Mouse (Mus musculus) thymus, adult 2 months (tissue): ENCODE measurements at regions not wholly inside any gene's neighbourhood (a gene's known extent, or its start where the extent isn't known, plus 50 kb on each side); places are given as distances from the start of the nearest gene placed in this dataset.

Experiments
- DNase-seq: peaks from one replicate; pipeline ENCODE4 v3.0.0; 2021
- H3K27ac ChIP-seq: fragments of 200-500 bp; 2 replicates; pipeline ENCODE4 v1.5.1; 2012; ENCODE audit warnings: low read length, control low read depth; ENCODE audit not compliant: control insufficient read depth, insufficient read depth
- H3K27me3 ChIP-seq: fragments of 200-500 bp; 2 replicates; pipeline ENCODE4 v1.6.1; 2012; ENCODE audit warnings: mild to moderate bottlenecking, low read length, moderate library complexity, mixed read lengths; ENCODE audit not compliant: control insufficient read depth, insufficient read depth
- H3K36me3 ChIP-seq: fragments of 200-500 bp; 2 replicates; pipeline ENCODE4 v1.6.1; 2012; ENCODE audit warnings: mild to moderate bottlenecking, low read length, moderate library complexity; ENCODE audit not compliant: control insufficient read depth, insufficient read depth
- H3K4me1 ChIP-seq: fragments of 200-500 bp; replicated peaks from 2 replicates; pipeline ENCODE4 v1.6.1; 2012; ENCODE audit warnings: low read length; ENCODE audit not compliant: control insufficient read depth, insufficient read depth
- H3K4me3 ChIP-seq: fragments of 200-500 bp; 2 replicates; pipeline ENCODE4 v1.5.1; 2012; ENCODE audit warnings: mild to moderate bottlenecking, low read length, control low read depth, moderate library complexity; ENCODE audit not compliant: control insufficient read depth, insufficient read depth
- CTCF ChIP-seq: fragments of 200-500 bp; IDR thresholded peaks from 2 replicates; pipeline ENCODE4 v1.5.1; 2012; ENCODE audit warnings: mild to moderate bottlenecking, control low read depth, low read length, moderate library complexity, borderline replicate concordance; ENCODE audit not compliant: control insufficient read depth, poor library complexity, insufficient read depth; ENCODE audit errors: extremely low read depth
- POLR2A ChIP-seq: fragments of 200-500 bp; IDR thresholded peaks from 2 replicates; pipeline ENCODE4 v1.6.1; 2012; ENCODE audit warnings: mild to moderate bottlenecking, low read length, control low read depth, moderate library complexity; ENCODE audit not compliant: control insufficient read depth, poor library complexity, insufficient read depth; ENCODE audit errors: extremely low read depth
- WGBS: fragments of 180-500 bp; shearing (Covaris S2); methylation state at CpG from one replicate; pipeline ENCODE4 v1.1.7; 2018; 5-methylcytosine and 5-hydroxymethylcytosine counted together

- Histone ChIP-seq H3K36me3 (no peaks in the 10 kb centered on the region), H3K27me3 (no peaks in the 10 kb centered on the region), H3K4me1 (no peaks in the 10 kb centered on the region), H3K4me3 (no peak overlapping the region), H3K27ac (no peak overlapping the region)
- WGBS = 51% methylated on average over 5 of the region's 5 CpGs
- no peak for TF ChIP-seq POLR2A
- no peak for TF ChIP-seq CTCF
- DNase-seq = no peak
Observed at GRCm38 (mm10) chr2:116999592-116999991, 121.1 kb downstream of the Tmco5 start.

GRCm38 (mm10) chr2:117003976-117004375 is 117.2 kb upstream of the Spred1 start:
- Histone ChIP-seq H3K27me3 (no peaks in the 10 kb centered on the region), H3K27ac (no peak overlapping the region), H3K4me1 (no peaks in the 10 kb centered on the region), H3K4me3 (no peak overlapping the region), H3K36me3 (no peaks in the 10 kb centered on the region)
- DNase-seq = no peak
- TF ChIP-seq CTCF = no peak
- TF ChIP-seq POLR2A = no peak
- 96% methylated on average over 2 of the region's 2 CpGs for WGBS

GRCm38 (mm10) chr2:117006846-117007245 is 114.3 kb upstream of the Spred1 start:
- no peak for DNase-seq
- H3K4me1 ChIP-seq = no peaks in the 10 kb centered on the region
- 93% methylated on average over 2 of the region's 2 CpGs for WGBS
- H3K4me3 ChIP-seq = no peak overlapping the region
- H3K27ac ChIP-seq = no peak overlapping the region
- no peak for TF ChIP-seq CTCF
- TF ChIP-seq POLR2A = no peak
- H3K27me3 ChIP-seq = no peaks in the 10 kb centered on the region
- no peaks in the 10 kb centered on the region for H3K36me3 ChIP-seq

- H3K27me3 ChIP-seq = no peaks in the 10 kb centered on the region
- H3K4me3 ChIP-seq = no peak overlapping the region
- TF ChIP-seq POLR2A (no peak), CTCF (no peak)
- DNase-seq = no peak
- no peak overlapping the region for H3K27ac ChIP-seq
- H3K36me3 ChIP-seq = no peaks in the 10 kb centered on the region
- H3K4me1 ChIP-seq = no peaks in the 10 kb centered on the region
Observed at GRCm38 (mm10) chr2:117008922-117009321, 112.3 kb upstream of the Spred1 start.

- WGBS = 84% methylated on average over 6 of the region's 6 CpGs
- no peak for DNase-seq
- TF ChIP-seq CTCF = no peak
- TF ChIP-seq POLR2A = no peak
- no peaks in the 10 kb centered on the region for H3K27me3 ChIP-seq
- H3K4me1 ChIP-seq = no peaks in the 10 kb centered on the region
- no peak overlapping the region for H3K27ac ChIP-seq
- no peak overlapping the region for H3K4me3 ChIP-seq
- no peaks in the 10 kb centered on the region for H3K36me3 ChIP-seq
Observed at GRCm38 (mm10) chr2:117010001-117010400, 111.2 kb upstream of the Spred1 start.

- no peaks in the 10 kb centered on the region for H3K36me3 ChIP-seq
- no peak overlapping the region for H3K4me3 ChIP-seq
- TF ChIP-seq CTCF (no peak), POLR2A (no peak)
- no peaks in the 10 kb centered on the region for H3K27me3 ChIP-seq
- no peaks in the 10 kb centered on the region for H3K4me1 ChIP-seq
- no peak for DNase-seq
- no peak overlapping the region for H3K27ac ChIP-seq
Observed at GRCm38 (mm10) chr2:117010942-117011341, 110.2 kb upstream of the Spred1 start.

- Histone ChIP-seq H3K4me1 (peaks cover 2% of the 10 kb centered on the region; the same call in 1 of the 2 replicates), H3K4me3 (no peak overlapping the region), H3K27ac (no peak overlapping the region), H3K27me3 (no peaks in the 10 kb centered on the region), H3K36me3 (no peaks in the 10 kb centered on the region)
- TF ChIP-seq POLR2A = no peak
- TF ChIP-seq CTCF = no peak
- 59% methylated on average over 12 of the region's 12 CpGs for WGBS
- no peak for DNase-seq
Observed at GRCm38 (mm10) chr2:117017921-117018651, 103.1 kb upstream of the Spred1 start.
